16 mouse cellular contexts compared by ENCODE assay signal in the genomic region with DNA sequence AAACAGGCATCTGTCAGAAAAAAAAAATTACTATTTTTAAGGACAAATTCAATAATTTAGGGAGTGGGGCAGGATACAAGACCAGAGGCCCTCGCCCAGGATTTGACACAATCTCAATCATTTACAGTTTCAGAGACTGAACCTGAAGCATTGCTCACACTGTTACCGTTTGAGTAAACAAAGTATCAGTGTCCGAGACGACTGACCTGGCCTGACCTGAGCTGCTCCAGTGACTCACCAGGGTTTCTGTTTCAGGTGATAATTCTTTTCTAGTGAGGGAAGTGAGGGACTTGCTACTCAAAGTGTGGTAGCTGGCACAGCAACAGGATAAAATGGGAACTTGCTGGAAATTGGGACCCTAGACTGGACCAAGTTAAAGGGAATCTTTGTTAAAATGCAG.
"Had no signal": no experiment of that assay in that cellular context is flagged by ENCODE, and none has a peak within 500 bp of the region (broad histone marks: within the 10 kb centered on the region; RNA-seq: fewer than 3 reads in every experiment).

No protein-coding gene starts in this region.

- DNase-seq: kidney, adult 9 months; lung, adult 2 months; lung, postnatal 36 days; right cerebral cortex, adult 18-20 months; right cerebral cortex, postnatal 25 days; thymus, adult 2 months; thymus, postnatal 25 days had no signal

- H3K27me3 ChIP-seq: midbrain, embryonic 13.5 days; neural tube, embryonic 15.5 days had no signal

- H3K36me3 ChIP-seq: limb, embryonic 10.5 days; midbrain, embryonic 13.5 days; neural tube, embryonic 15.5 days had no signal

- H3K27ac ChIP-seq: left cerebral cortex, adult 2 months; limb, embryonic 10.5 days; liver, embryonic 14.5 days; midbrain, embryonic 13.5 days; neural tube, embryonic 15.5 days; stomach, postnatal 0 days had no signal

- H3K4me3 ChIP-seq: left cerebral cortex, adult 2 months; limb, embryonic 10.5 days; midbrain, embryonic 13.5 days; myocyte; neural tube, embryonic 15.5 days had no signal

- H3K9me3 ChIP-seq: limb, embryonic 10.5 days; midbrain, embryonic 13.5 days; neural tube, embryonic 15.5 days had no signal

- H3K4me1 ChIP-seq: limb, embryonic 10.5 days; midbrain, embryonic 13.5 days; neural tube, embryonic 15.5 days had no signal

- H3K4me2 ChIP-seq: midbrain, embryonic 13.5 days; neural tube, embryonic 15.5 days had no signal

- H3K9ac ChIP-seq: liver, embryonic 14.5 days; midbrain, embryonic 13.5 days; neural tube, embryonic 15.5 days had no signal

- ATAC-seq: intestine, embryonic 16.5 days; lung, postnatal 0 days; midbrain, embryonic 13.5 days had no signal
